Mouse (Mus musculus): ENCODE measurements around the gene Ctrb1. TPM values are rescaled to one million over a fixed set of nuclear protein-coding genes. Genes with fewer than 3 reads are reported as not detected.

Gene Ctrb1
- polyA plus RNA-seq, 1 experiment from 2014 or later, result 2.5 TPM

GRCm38 (mm10) chr8:111715514-111715913 lies 24.7 kb upstream of the Ctrb1 start:
- Histone ChIP-seq H3K9ac (no peak overlapping the region), H3K4me2 (no peak overlapping the region), H3K4me1 (peaks cover 37% of the 10 kb centered on the region), H3K27ac (peak overlapping the region; percentile 92), H3K4me3 (no peak overlapping the region), H3K36me3 (replicated peaks) (peaks cover 31% of the 10 kb centered on the region), H3K27me3 (replicated peaks) (no peaks in the 10 kb centered on the region), H3K9me3 (no peaks in the 10 kb centered on the region)
- WGBS, result 79% methylated on average over 13 of the region's 13 CpGs
- ATAC-seq (replicated peaks), result no peak

DNA sequence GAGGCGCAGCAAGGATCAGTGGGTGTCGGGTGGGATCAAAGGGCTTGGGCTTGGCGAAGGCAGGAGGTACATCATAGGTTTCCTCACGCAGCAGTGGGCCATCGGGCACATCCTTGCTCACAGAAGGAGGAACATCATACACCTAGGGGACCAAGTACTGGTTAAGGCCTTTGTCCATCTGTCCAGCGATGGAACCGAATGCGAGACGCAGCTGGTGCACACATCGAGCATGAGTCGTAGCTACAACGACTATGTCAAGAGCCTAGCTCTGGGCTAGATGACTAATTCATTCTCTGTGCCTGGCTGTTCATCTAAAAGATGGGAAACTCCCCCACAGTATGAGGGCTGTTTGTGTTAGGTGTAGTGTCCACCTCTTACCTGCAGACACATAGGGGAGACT lies 23.5 kb upstream of the Ctrb1 start:
- H3K9ac ChIP-seq, result no peak overlapping the region
- no peaks in the 10 kb centered on the region for H3K27me3 ChIP-seq (replicated peaks)
- ATAC-seq (replicated peaks), result no peak
- H3K4me3 ChIP-seq, result no peak overlapping the region
- H3K27ac ChIP-seq, result no peak overlapping the region
- peaks cover 30% of the 10 kb centered on the region for H3K36me3 ChIP-seq (replicated peaks)
- H3K4me1 ChIP-seq, result peaks cover 37% of the 10 kb centered on the region
- no peaks in the 10 kb centered on the region for H3K9me3 ChIP-seq
- no peak overlapping the region for H3K4me2 ChIP-seq
- WGBS, result 95% methylated on average over 12 of the region's 12 CpGs

DNA sequence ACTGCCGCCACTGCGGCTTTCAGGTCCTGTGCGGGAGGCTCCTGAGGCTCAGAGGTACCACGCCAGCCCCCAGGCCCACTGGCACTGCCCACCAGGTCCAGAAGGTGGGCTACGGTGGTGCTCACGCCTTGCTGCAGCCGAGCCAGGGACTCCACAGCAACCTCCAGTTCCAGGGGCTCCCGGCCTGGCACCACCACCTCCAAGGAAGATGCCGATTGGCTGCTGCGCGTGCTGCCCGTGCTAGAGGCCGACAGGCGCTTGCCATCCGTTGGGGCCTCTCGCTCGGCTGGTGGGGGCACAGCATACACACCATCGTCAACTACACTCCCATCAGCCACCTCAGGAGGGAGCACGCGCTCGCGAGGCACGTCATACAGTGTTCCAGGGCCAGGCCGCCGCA lies 23.0 kb upstream of the Ctrb1 start:
- WGBS, result 93% methylated on average over 25 of the region's 25 CpGs
- Histone ChIP-seq H3K27ac (no peak overlapping the region), H3K4me1 (peaks cover 35% of the 10 kb centered on the region), H3K27me3 (replicated peaks) (no peaks in the 10 kb centered on the region), H3K9ac (no peak overlapping the region), H3K9me3 (no peaks in the 10 kb centered on the region), H3K36me3 (replicated peaks) (peaks cover 30% of the 10 kb centered on the region), H3K4me3 (no peak overlapping the region), H3K4me2 (no peak overlapping the region)
- no peak for ATAC-seq (replicated peaks)

DNA sequence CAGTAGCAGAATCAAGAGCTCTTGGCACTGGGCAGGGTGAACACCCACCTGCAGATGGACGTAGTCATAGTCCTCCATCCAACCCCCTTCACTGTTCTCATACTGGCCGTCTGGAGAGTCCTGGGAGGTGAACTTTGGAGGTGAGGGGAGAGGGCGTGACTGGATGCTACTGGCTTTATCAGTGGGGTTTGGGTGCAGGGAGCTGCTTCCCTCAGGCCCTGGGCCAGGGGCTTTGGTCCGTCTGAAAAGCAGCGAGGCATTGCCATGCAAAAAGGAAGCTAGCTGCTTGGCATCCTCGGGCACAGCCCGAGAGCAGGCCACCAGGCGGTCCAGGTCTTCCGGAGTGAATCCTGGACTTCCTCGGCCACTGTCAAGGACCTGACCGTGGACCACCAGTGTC lies 22.5 kb upstream of the Ctrb1 start:
- H3K4me1 ChIP-seq, result peaks cover 33% of the 10 kb centered on the region
- WGBS, result 95% methylated on average over 11 of the region's 11 CpGs
- ATAC-seq (replicated peaks), result no peak
- H3K27me3 ChIP-seq (replicated peaks), result no peaks in the 10 kb centered on the region
- H3K27ac ChIP-seq, result no peak overlapping the region
- no peaks in the 10 kb centered on the region for H3K9me3 ChIP-seq
- H3K9ac ChIP-seq, result no peak overlapping the region
- no peak overlapping the region for H3K4me3 ChIP-seq
- H3K36me3 ChIP-seq (replicated peaks), result peaks cover 30% of the 10 kb centered on the region
- no peak overlapping the region for H3K4me2 ChIP-seq

DNA sequence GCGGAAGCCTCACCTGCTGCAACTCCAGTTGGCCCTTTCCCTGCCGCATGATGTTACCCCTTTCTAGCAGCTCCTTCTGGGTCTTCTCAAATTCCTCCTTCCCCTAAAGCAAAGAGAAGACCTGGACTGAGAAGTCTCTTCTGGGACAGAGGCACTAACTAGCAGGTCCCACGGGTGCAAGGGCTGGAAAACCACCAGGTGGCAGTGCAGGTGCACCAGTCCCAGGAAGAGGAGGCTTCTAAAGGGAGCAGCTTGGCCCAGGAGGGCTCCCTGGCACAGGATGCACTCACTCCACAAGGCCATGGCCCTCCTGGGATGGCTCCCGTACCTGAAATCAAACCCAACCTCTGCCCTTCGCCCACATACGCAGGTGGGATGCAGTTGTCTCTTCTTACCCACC lies 21.8 kb upstream of the Ctrb1 start:
- peaks cover 26% of the 10 kb centered on the region for H3K4me1 ChIP-seq
- no peaks in the 10 kb centered on the region for H3K27me3 ChIP-seq (replicated peaks)
- H3K9me3 ChIP-seq, result no peaks in the 10 kb centered on the region
- no peak for ATAC-seq (replicated peaks)
- peaks cover 30% of the 10 kb centered on the region for H3K36me3 ChIP-seq (replicated peaks)
- H3K27ac ChIP-seq, result no peak overlapping the region
- 85% methylated on average over 6 of the region's 6 CpGs for WGBS
- no peak overlapping the region for H3K9ac ChIP-seq
- H3K4me2 ChIP-seq, result no peak overlapping the region
- no peak overlapping the region for H3K4me3 ChIP-seq

DNA sequence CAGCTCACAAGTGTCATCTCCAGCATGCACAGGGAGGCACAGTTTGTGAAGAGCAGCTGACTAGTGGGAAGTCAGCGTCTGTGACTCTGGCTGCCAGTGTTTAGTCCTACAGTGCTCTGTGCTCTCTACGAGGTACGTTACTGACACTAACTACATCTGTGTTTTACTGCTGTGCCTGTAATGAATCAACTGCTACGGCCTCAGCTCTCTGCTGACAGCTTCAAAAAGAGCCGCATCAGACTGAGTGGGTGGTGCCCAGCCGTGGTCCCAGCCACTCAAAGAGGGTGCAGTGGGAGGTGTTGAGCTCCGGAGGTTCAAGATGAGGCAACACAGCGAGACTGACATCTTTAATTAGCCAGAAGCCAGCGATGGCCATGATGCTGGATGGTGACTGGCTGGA lies 21.3 kb upstream of the Ctrb1 start:
- Histone ChIP-seq H3K4me2 (no peak overlapping the region), H3K9ac (no peak overlapping the region), H3K27me3 (replicated peaks) (no peaks in the 10 kb centered on the region), H3K36me3 (replicated peaks) (peaks cover 30% of the 10 kb centered on the region), H3K4me3 (no peak overlapping the region), H3K27ac (no peak overlapping the region), H3K4me1 (peaks cover 22% of the 10 kb centered on the region), H3K9me3 (no peaks in the 10 kb centered on the region)
- no peak for ATAC-seq (replicated peaks)
- WGBS, result 79% methylated on average over 9 of the region's 9 CpGs

GRCm38 (mm10) chr8:111710777-111711485 lies 20.1 kb upstream of the Ctrb1 start:
- ATAC-seq (replicated peaks), result no peak
- Histone ChIP-seq H3K9me3 (no peaks in the 10 kb centered on the region), H3K4me2 (no peak overlapping the region), H3K9ac (no peak overlapping the region), H3K36me3 (replicated peaks) (peaks cover 30% of the 10 kb centered on the region), H3K4me3 (no peak overlapping the region), H3K27me3 (replicated peaks) (no peaks in the 10 kb centered on the region), H3K27ac (no peak overlapping the region), H3K4me1 (peaks cover 10% of the 10 kb centered on the region)
- WGBS, result 93% methylated on average over 20 of the region's 20 CpGs

DNA sequence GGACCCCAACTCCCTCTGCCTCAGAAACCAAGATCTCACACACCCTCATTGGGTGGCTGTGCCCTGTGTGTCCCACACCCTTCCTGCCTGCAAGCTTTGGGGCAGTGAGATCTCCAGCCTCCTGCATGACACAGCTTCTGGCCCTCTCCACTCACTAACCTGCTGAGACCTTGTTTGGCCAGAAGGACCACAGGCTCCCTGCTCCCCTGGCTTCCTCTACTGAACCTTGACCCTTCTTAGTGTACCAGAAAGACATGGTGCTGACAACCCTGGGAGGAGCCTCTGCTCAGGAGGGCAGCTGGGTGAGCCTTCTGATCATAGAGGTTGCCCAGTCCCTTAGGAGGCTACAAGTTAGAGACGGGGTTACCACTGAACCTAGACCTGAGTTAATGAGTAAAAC lies 18.4 kb upstream of the Ctrb1 start:
- peaks cover 23% of the 10 kb centered on the region for H3K36me3 ChIP-seq (replicated peaks)

GRCm38 (mm10) chr8:111708265-111708664 lies 17.5 kb upstream of the Ctrb1 start:
- no peak for ATAC-seq (replicated peaks)
- peaks cover 14% of the 10 kb centered on the region for H3K36me3 ChIP-seq (replicated peaks)
- 92% methylated on average over 6 of the region's 6 CpGs for WGBS
- H3K4me1 ChIP-seq, result no peaks in the 10 kb centered on the region
- no peak overlapping the region for H3K4me3 ChIP-seq
- H3K9ac ChIP-seq, result no peak overlapping the region
- H3K4me2 ChIP-seq, result no peak overlapping the region
- H3K9me3 ChIP-seq, result no peaks in the 10 kb centered on the region
- H3K27me3 ChIP-seq (replicated peaks), result no peaks in the 10 kb centered on the region
- H3K27ac ChIP-seq, result no peak overlapping the region

More for the DNA sequence above, 18.4 kb upstream of the Ctrb1 start:
- no peaks in the 10 kb centered on the region for H3K27me3 ChIP-seq (replicated peaks)
- no peaks in the 10 kb centered on the region for H3K4me1 ChIP-seq
- H3K27ac ChIP-seq, result no peak overlapping the region
- no peak overlapping the region for H3K4me2 ChIP-seq
- H3K9me3 ChIP-seq, result no peaks in the 10 kb centered on the region
- ATAC-seq (replicated peaks), result no peak
- no peak overlapping the region for H3K9ac ChIP-seq
- WGBS, result 89% methylated on average over 1 of the region's 1 CpGs
- H3K4me3 ChIP-seq, result no peak overlapping the region

DNA sequence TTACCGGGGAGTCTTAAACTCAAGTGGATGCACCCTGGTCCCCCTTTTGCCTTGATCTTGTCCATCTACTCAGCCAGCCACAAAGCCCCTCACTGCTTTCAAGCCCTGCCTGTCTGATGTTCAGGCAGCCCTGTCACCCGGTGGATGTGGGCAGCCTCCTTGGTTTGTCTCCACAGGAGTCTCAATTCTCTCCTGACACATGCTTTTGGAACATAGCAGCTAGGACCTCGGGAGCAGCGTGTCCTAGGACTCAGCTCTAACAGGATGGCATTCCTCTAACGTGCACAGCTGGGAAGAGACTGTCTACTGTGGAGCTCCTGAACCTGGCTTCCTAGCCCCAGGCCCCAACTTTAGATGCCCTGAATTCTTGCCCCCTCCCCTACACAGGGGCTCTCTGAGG lies 14.9 kb upstream of the Ctrb1 start:
- H3K9me3 ChIP-seq, result no peaks in the 10 kb centered on the region
- 58% methylated on average over 5 of the region's 5 CpGs for WGBS
- no peaks in the 10 kb centered on the region for H3K4me1 ChIP-seq
- H3K9ac ChIP-seq, result no peak overlapping the region
- H3K4me3 ChIP-seq, result no peak overlapping the region
- H3K27me3 ChIP-seq (replicated peaks), result no peaks in the 10 kb centered on the region
- H3K4me2 ChIP-seq, result no peak overlapping the region
- H3K27ac ChIP-seq, result no peak overlapping the region
- no peak for ATAC-seq (replicated peaks)
- peaks cover 4% of the 10 kb centered on the region; the same call in 1 of the 2 replicates for H3K36me3 ChIP-seq (replicated peaks)

DNA sequence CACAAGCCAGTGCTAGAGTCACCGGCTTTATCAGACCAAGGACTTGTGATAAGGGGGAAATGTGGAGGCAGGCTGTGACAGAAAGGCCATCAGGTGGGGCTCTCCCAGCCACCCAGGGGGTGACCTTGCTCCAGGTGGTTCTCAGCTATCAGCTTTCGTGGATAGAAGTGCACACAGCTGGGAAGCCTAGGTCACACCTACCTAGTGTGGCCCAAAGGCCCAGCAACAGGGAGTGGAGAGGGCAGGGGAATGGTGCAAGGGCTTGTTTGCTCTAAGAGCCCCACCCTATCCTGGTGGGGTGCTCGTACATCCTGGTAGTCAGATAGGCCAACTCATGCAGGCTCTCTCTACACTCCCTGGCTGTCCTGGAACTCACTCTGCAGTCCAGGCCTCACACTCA lies 14.4 kb upstream of the Ctrb1 start:
- H3K27ac ChIP-seq, result no peak overlapping the region
- H3K4me3 ChIP-seq, result no peak overlapping the region
- 79% methylated on average over 3 of the region's 3 CpGs for WGBS
- H3K9ac ChIP-seq, result no peak overlapping the region
- no peak overlapping the region for H3K4me2 ChIP-seq
- H3K4me1 ChIP-seq, result no peaks in the 10 kb centered on the region
- no peak for ATAC-seq (replicated peaks)
- no peaks in the 10 kb centered on the region for H3K9me3 ChIP-seq
- no peaks in the 10 kb centered on the region; the same call in 1 of the 2 replicates for H3K36me3 ChIP-seq (replicated peaks)
- no peaks in the 10 kb centered on the region for H3K27me3 ChIP-seq (replicated peaks)

- H3K9ac ChIP-seq, result no peak overlapping the region
- no peak overlapping the region for H3K27ac ChIP-seq
- no peaks in the 10 kb centered on the region; the same call in 1 of the 2 replicates for H3K36me3 ChIP-seq (replicated peaks)
- no peaks in the 10 kb centered on the region for H3K4me1 ChIP-seq
- no peak overlapping the region for H3K4me3 ChIP-seq
- no peaks in the 10 kb centered on the region for H3K27me3 ChIP-seq (replicated peaks)
- H3K4me2 ChIP-seq, result no peak overlapping the region
- 93% methylated on average over 12 of the region's 12 CpGs for WGBS
- ATAC-seq (replicated peaks), result no peak
- no peaks in the 10 kb centered on the region for H3K9me3 ChIP-seq
Observed at GRCm38 (mm10) chr8:111704585-111704984, 13.8 kb upstream of the Ctrb1 start.

- Histone ChIP-seq H3K9ac (no peak overlapping the region), H3K4me1 (no peaks in the 10 kb centered on the region), H3K4me2 (no peak overlapping the region), H3K27ac (no peak overlapping the region), H3K36me3 (replicated peaks) (no peaks in the 10 kb centered on the region), H3K27me3 (replicated peaks) (no peaks in the 10 kb centered on the region), H3K4me3 (no peak overlapping the region), H3K9me3 (no peaks in the 10 kb centered on the region)
- 81% methylated on average over 9 of the region's 9 CpGs for WGBS
- ATAC-seq (replicated peaks), result no peak
Observed at GRCm38 (mm10) chr8:111701380-111701779, 10.6 kb upstream of the Ctrb1 start.
